21 mouse cellular contexts compared by ENCODE assay signal in the genomic region with DNA sequence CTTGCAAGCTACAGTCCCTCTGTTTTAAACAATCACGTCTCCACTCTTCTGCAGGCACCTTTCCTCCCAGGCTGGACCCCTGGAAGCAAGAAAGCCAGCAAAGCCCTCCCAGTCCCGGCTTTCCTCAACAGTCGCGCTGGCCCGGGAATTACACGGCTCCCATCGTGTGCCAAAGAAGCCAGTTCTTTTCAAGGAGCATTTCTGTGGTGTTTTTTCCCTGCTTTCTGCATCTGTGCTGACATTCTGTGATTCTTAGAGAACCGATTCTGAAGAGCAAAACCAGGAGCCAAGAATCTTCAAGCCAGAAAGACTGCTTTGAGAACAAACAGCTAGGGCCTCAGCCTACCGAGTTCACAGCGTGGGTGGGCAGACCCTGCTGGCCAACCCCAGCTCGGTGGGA. TPM values are rescaled to one million over a fixed set of nuclear protein-coding genes. Genes with fewer than 3 reads are reported as not detected.
DNase-seq lines count a peak whose midpoint lies in the region; ATAC-seq and TF ChIP-seq lines count a peak whose summit lies in the region.
"Had no signal": no experiment of that assay in that cellular context is flagged by ENCODE, and none has a peak within 500 bp of the region (broad histone marks: within the 10 kb centered on the region; RNA-seq: fewer than 3 reads in every experiment).

No protein-coding gene starts in this region.

- 51% methylated on average over 11 of the region's 11 CpGs for WGBS in forebrain, embryonic 15.5 days
- 73% methylated on average over 11 of the region's 11 CpGs for WGBS in forebrain, embryonic 12.5 days
- 34% methylated on average over 11 of the region's 11 CpGs for WGBS in forebrain, postnatal 0 days

- H3K4me1 ChIP-seq in forebrain, embryonic 15.5 days: peaks cover 30% of the 10 kb centered on the region
- 0 out of 2 replicates have a peak, but pooled peaks cover 4% of the 10 kb centered on the region for H3K4me1 ChIP-seq in forebrain, embryonic 12.5 days
- peaks cover 14% of the 10 kb centered on the region; the same call in 1 of the 2 replicates for H3K4me1 ChIP-seq in forebrain, postnatal 0 days (ENCODE audit: insufficient read depth)

- H3K4me2 ChIP-seq in forebrain, embryonic 15.5 days (replicated peaks): no peak overlapping the region
- H3K4me2 ChIP-seq in forebrain, embryonic 12.5 days: no peak overlapping the region
- H3K4me2 ChIP-seq in forebrain, postnatal 0 days (ENCODE audit: low read depth): no peak overlapping the region
- H3K4me2 ChIP-seq: embryonic facial prominence, embryonic 13.5 days; heart, embryonic 12.5 days; hindbrain, embryonic 15.5 days had no signal

- no peaks in the 10 kb centered on the region for H3K36me3 ChIP-seq in forebrain, embryonic 15.5 days
- H3K36me3 ChIP-seq in forebrain, embryonic 12.5 days (replicated peaks): no peaks in the 10 kb centered on the region
- no peaks in the 10 kb centered on the region for H3K36me3 ChIP-seq in forebrain, postnatal 0 days (ENCODE audit: insufficient read depth)
- H3K36me3 ChIP-seq: embryonic facial prominence, embryonic 13.5 days; heart, embryonic 12.5 days; hindbrain, embryonic 15.5 days had no signal

- no peaks in the 10 kb centered on the region for H3K9me3 ChIP-seq in forebrain, embryonic 15.5 days
- no peaks in the 10 kb centered on the region for H3K9me3 ChIP-seq in forebrain, embryonic 12.5 days
- H3K9me3 ChIP-seq in forebrain, postnatal 0 days (ENCODE audit: low read length): no peaks in the 10 kb centered on the region
- H3K9me3 ChIP-seq: embryonic facial prominence, embryonic 13.5 days; heart, embryonic 12.5 days; hindbrain, embryonic 15.5 days had no signal

- no peak overlapping the region for H3K9ac ChIP-seq in forebrain, embryonic 15.5 days (replicated peaks)
- no peak overlapping the region for H3K9ac ChIP-seq in forebrain, embryonic 12.5 days
- H3K9ac ChIP-seq in forebrain, postnatal 0 days: 0 out of 2 replicates have a peak overlapping the region, but pooled peaks have one; percentile 28
- H3K9ac ChIP-seq: embryonic facial prominence, embryonic 13.5 days; heart, embryonic 12.5 days; hindbrain, embryonic 15.5 days had no signal

- no peak for TF ChIP-seq POLR2A in brain, embryonic 14.5 days (IDR thresholded peaks at IDR 0.05; ENCODE audit: borderline replicate concordance, extremely low read depth, insufficient read depth, insufficient read length, poor library complexity, severe bottlenecking)

- DNase-seq in left cerebral cortex, adult 2 months (ENCODE audit: extremely low spot score in 1 of 2, low spot score in 2 of 2): no peak
- DNase-seq in left cerebral cortex, postnatal 14 days (ENCODE audit: low spot score in 2 of 2): no peak
- DNase-seq in brain, embryonic 14.5 days (ENCODE audit: low read depth): peak; percentile 49
- peak; percentile 72 for DNase-seq in forebrain, postnatal 0 days
- no peak for DNase-seq in kidney, postnatal 36 days
- DNase-seq: adrenal gland, postnatal 14 days; cerebellum, adult 11 months; cerebellum, adult 8-10 months; cerebellum, postnatal 14 days; gastrocnemius, adult 2 months; gastrocnemius, postnatal 25 days had no signal

- H3K4me3 ChIP-seq in forebrain, embryonic 15.5 days: no peak overlapping the region
- no peak overlapping the region for H3K4me3 ChIP-seq in forebrain, embryonic 12.5 days (replicated peaks)
- no peak overlapping the region for H3K4me3 ChIP-seq in left cerebral cortex, adult 2 months
- H3K4me3 ChIP-seq in forebrain, postnatal 0 days (ENCODE audit: low read depth, low read length): no peak overlapping the region
- H3K4me3 ChIP-seq: embryonic facial prominence, embryonic 13.5 days; gastrocnemius, adult 2 months; heart, embryonic 12.5 days; hindbrain, embryonic 15.5 days had no signal

- H3K27me3 ChIP-seq in forebrain, embryonic 15.5 days: no peaks in the 10 kb centered on the region
- 0 out of 2 replicates have a peak, but pooled peaks cover 5% of the 10 kb centered on the region for H3K27me3 ChIP-seq in forebrain, embryonic 12.5 days
- H3K27me3 ChIP-seq in forebrain, postnatal 0 days (ENCODE audit: insufficient read depth, low read length): no peaks in the 10 kb centered on the region
- H3K27me3 ChIP-seq: embryonic facial prominence, embryonic 13.5 days; hindbrain, embryonic 15.5 days had no signal

- no peak for TF ChIP-seq CTCF in left cerebral cortex, adult 2 months (IDR thresholded peaks at IDR 0.05)
- TF ChIP-seq CTCF in brain, embryonic 14.5 days (IDR thresholded peaks at IDR 0.05; ENCODE audit: borderline replicate concordance, extremely low read depth, insufficient read depth, insufficient read length): no peak
- no peak for TF ChIP-seq CTCF in forebrain, postnatal 0 days (IDR thresholded peaks at IDR 0.05; ENCODE audit: low read depth)

- ATAC-seq in forebrain, embryonic 15.5 days (replicated peaks): no peak
- no peak for ATAC-seq in forebrain, embryonic 12.5 days (ENCODE audit: low FRiP score)
- 0 out of 2 replicates have a peak, but pooled peaks have one; percentile 17 for ATAC-seq in forebrain, postnatal 0 days
- ATAC-seq: activated CD4-positive, CD25-positive, alpha-beta regulatory T cell, adult 4 months; intestine, embryonic 16.5 days; Patski had no signal

- peak overlapping the region; percentile 89 for H3K27ac ChIP-seq in forebrain, embryonic 15.5 days (replicated peaks)
- H3K27ac ChIP-seq in forebrain, embryonic 12.5 days: no peak overlapping the region
- H3K27ac ChIP-seq in left cerebral cortex, adult 2 months: peak overlapping the region; percentile 58
- H3K27ac ChIP-seq in forebrain, postnatal 0 days (ENCODE audit: low read depth, low read length): peak overlapping the region; percentile 81
- H3K27ac ChIP-seq: embryonic facial prominence, embryonic 13.5 days; gastrocnemius, adult 2 months; hindbrain, embryonic 15.5 days had no signal

- intact Hi-C loops in left cerebral cortex, adult 2 months (cut with DNase I): no loop called here
- intact Hi-C loops in left cerebral cortex, postnatal 14 days (cut with DNase I): no loop called here

RNA-seq across cellular contexts. Expression of a gene that starts 18.6 kb away (rescaled TPM):
- 9.0 and 10.2 TPM in 2 replicates for polyA plus RNA-seq in forebrain, embryonic 15.5 days (2015; fragmentation: Nextera tagmentation; extraction: Ambion mirVana)
- 4.0 and 4.8 TPM in 2 replicates for polyA plus RNA-seq in forebrain, embryonic 12.5 days (2016; fragmentation: Nextera tagmentation; extraction: Ambion mirVana)
- total RNA-seq in left cerebral cortex, adult 2 months (2021): 100 to 1,000 TPM; 247 to 272 TPM
- 100 to 1,000 TPM; 112 to 122 TPM for total RNA-seq in left cerebral cortex, postnatal 14 days (2021)
- polyA plus RNA-seq in brain, embryonic 14.5 days (2012; rRNA removed): 9.2 and 14.7 TPM in 2 replicates
- 10.0 and 14.2 TPM in 2 replicates for total RNA-seq in forebrain, postnatal 0 days (2014; rRNA removed)
- 5.1 and 6.9 TPM in 2 replicates for polyA plus RNA-seq in forebrain, postnatal 0 days (2015; fragmentation: Nextera tagmentation; extraction: Ambion mirVana)
- total RNA-seq: common myeloid progenitor, adult 5-6 weeks; gastrocnemius, adult 2 months; granulocyte monocyte progenitor cell, adult 5-6 weeks had no signal
- polyA plus RNA-seq: activated CD4-positive, CD25-positive, alpha-beta regulatory T cell, adult 4 months had no signal

RNA-seq across cellular contexts. Expression of a gene that starts 37.8 kb away (rescaled TPM):
- 17.3 and 18.5 TPM in 2 replicates for polyA plus RNA-seq in forebrain, embryonic 15.5 days (2015; fragmentation: Nextera tagmentation; extraction: Ambion mirVana)
- polyA plus RNA-seq in forebrain, embryonic 12.5 days (2016; fragmentation: Nextera tagmentation; extraction: Ambion mirVana): 23.1 and 23.5 TPM in 2 replicates
- total RNA-seq in left cerebral cortex, adult 2 months (2021): 10 to 100 TPM; 31.3 to 35.3 TPM
- total RNA-seq in left cerebral cortex, postnatal 14 days (2021): 10 to 100 TPM; 23.9 to 27.1 TPM
- 33.8 and 34.1 TPM in 2 replicates for polyA plus RNA-seq in brain, embryonic 14.5 days (2012; rRNA removed)
- 35.6 and 42.8 TPM in 2 replicates for total RNA-seq in forebrain, postnatal 0 days (2014; rRNA removed)
- polyA plus RNA-seq in forebrain, postnatal 0 days (2015; fragmentation: Nextera tagmentation; extraction: Ambion mirVana): 15.2 and 16.9 TPM in 2 replicates

Comparison
In these comparisons a context has a peak if more than half of its experiments do, and no peak if none do; other contexts are left out.
1. DNase-seq: peak in brain, embryonic 14.5 days (single experiment) and forebrain, postnatal 0 days (single experiment); none in left cerebral cortex, adult 2 months (0 of 2), left cerebral cortex, postnatal 14 days (0 of 2) and kidney, postnatal 36 days (0 of 2).